Mouse (Mus musculus): ENCODE results near the gene Defa34. TPM values are rescaled to one million over a fixed set of nuclear protein-coding genes. Genes with fewer than 3 reads are reported as not detected.
"Not testable (repeated sequence)": the region's sequence is repeated elsewhere in the genome, so short reads cannot be mapped to it uniquely, and the experiment has no call there.

Defa34 gene
- polyA plus RNA-seq (2014; fragmentation: Nextera tagmentation; extraction: Ambion mirVana) = not detected in 2 replicates

DNA sequence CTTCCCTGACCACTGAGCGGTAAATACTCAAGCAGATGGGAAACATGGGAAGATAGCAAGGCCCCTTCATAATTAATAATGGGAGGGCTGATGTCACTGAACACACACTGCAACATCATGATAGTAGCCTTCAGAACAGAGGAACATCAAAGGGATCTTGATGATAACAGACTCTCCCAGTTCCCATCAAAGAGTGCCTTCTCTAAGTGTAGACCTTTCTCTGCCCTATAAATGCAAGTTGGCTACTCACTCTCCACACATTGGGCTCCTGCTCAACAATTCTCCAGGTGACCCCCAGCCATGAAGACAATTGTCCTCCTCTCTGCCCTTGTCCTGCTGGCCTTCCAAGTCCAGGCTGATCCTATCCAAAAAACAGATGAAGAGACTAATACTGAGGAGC lies at the start of gene Defa34:
Defa34 (plus strand) TSS at position 301 of the 400 bp plus-strand sequence.
- WGBS = 67% methylated on average over 1 of the region's 1 CpGs
- not testable (repeated sequence) for H3K4me1 ChIP-seq (ENCODE audit: insufficient read depth); ATAC-seq (ENCODE audit: insufficient read depth); H3K4me3 ChIP-seq (ENCODE audit: low read depth, low read length); H3K36me3 ChIP-seq (ENCODE audit: insufficient read depth); H3K27ac ChIP-seq (ENCODE audit: low read depth); H3K9me3 ChIP-seq (ENCODE audit: low read depth, low read length); DNase-seq; H3K9ac ChIP-seq; H3K4me2 ChIP-seq; H3K27me3 ChIP-seq (ENCODE audit: insufficient read depth, low read length)

GRCm38 (mm10) chr8:21617883-21618282 lies 47.7 kb upstream of the Defa34 start, which contains the start of gene Defa26:
TSS of gene Defa26 (plus strand) at chr8:21618183.
- H3K27ac ChIP-seq (ENCODE audit: low read depth); DNase-seq; H3K27me3 ChIP-seq (ENCODE audit: insufficient read depth, low read length); H3K4me2 ChIP-seq; H3K4me1 ChIP-seq (ENCODE audit: insufficient read depth); H3K4me3 ChIP-seq (ENCODE audit: low read depth, low read length); H3K9me3 ChIP-seq (ENCODE audit: low read depth, low read length); H3K9ac ChIP-seq; ATAC-seq (ENCODE audit: insufficient read depth); H3K36me3 ChIP-seq (ENCODE audit: insufficient read depth): not testable (repeated sequence)
- WGBS = no CpG with 5 or more reads among the region's 1 CpGs

DNA sequence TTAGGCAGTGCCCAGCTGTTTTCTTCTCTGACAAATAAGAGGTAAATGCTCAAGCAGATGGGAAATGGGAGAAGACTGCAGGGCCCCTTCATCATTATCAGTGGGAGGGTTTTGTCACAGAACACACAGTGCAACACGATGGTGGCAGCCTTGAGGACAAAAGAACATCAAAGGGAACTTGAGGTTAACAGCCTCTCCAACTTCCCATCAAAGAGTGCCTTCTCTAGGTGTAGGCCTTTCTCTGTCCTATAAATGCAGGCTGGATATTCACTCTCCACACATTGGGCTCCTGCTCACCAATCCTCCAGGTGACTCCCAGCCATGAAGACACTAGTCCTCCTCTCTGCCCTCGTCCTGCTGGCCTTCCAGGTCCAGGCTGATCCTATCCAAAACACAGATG lies 10.1 kb upstream of the Defa34 start, which contains the start of gene Defa17:
Defa17 (plus strand) TSS at position 301 of the 400 bp plus-strand sequence.
- not testable (repeated sequence) for H3K4me3 ChIP-seq (ENCODE audit: low read depth, low read length); H3K27me3 ChIP-seq (ENCODE audit: insufficient read depth, low read length); H3K4me1 ChIP-seq (ENCODE audit: insufficient read depth); H3K9me3 ChIP-seq (ENCODE audit: low read depth, low read length); H3K36me3 ChIP-seq (ENCODE audit: insufficient read depth); H3K27ac ChIP-seq (ENCODE audit: low read depth); ATAC-seq (ENCODE audit: insufficient read depth); DNase-seq; H3K4me2 ChIP-seq; H3K9ac ChIP-seq
- WGBS = no CpG with 5 or more reads among the region's 2 CpGs

DNA sequence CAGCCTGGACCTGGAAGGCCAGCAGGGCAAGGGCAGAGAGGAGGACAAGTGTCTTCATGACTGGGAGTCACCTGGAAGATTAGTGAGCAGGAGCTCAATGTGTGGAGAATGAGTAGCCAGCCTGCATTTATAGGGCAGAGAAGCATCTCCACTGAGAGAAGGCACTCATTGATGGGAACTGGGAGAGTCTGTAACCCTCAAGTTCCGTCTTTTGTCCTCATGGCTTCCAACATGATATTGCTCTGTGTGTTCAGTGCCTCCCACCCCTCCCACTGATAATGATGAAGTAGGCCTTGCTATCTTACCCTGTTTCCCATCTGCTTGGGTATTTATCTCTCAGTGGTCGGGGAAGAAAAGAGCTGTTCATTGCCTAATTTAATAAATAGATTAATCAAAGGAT lies 37.9 kb downstream of the Defa34 start, which contains the start of gene AY761184:
AY761184 (minus strand) TSS at position 101 of the 400 bp plus-strand sequence.
- H3K4me3 ChIP-seq (ENCODE audit: low read depth, low read length); H3K27me3 ChIP-seq (ENCODE audit: insufficient read depth, low read length); ATAC-seq (ENCODE audit: insufficient read depth); H3K36me3 ChIP-seq (ENCODE audit: insufficient read depth); H3K9me3 ChIP-seq (ENCODE audit: low read depth, low read length); H3K9ac ChIP-seq; H3K4me1 ChIP-seq (ENCODE audit: insufficient read depth); DNase-seq; H3K27ac ChIP-seq (ENCODE audit: low read depth); H3K4me2 ChIP-seq: not testable (repeated sequence)
- 78% methylated on average over 2 of the region's 2 CpGs for WGBS

Other genes with a start within 250 kb of the Defa34 start
- gene Defa36, start 238.4 kb upstream of the Defa34 start, polyA plus RNA-seq (2014; fragmentation: Nextera tagmentation; extraction: Ambion mirVana) = not detected in 2 replicates
- gene Gm7849, start 209.2 kb upstream of the Defa34 start, polyA plus RNA-seq (2014; fragmentation: Nextera tagmentation; extraction: Ambion mirVana) = not detected in 2 replicates
- gene Defa20, start 156.5 kb upstream of the Defa34 start, polyA plus RNA-seq (2014; fragmentation: Nextera tagmentation; extraction: Ambion mirVana) = not detected in 2 replicates
- gene Defa32, start 136.8 kb upstream of the Defa34 start, polyA plus RNA-seq (2014; fragmentation: Nextera tagmentation; extraction: Ambion mirVana) = not detected in 2 replicates
- gene Defa37, start 100.4 kb upstream of the Defa34 start, polyA plus RNA-seq (2014; fragmentation: Nextera tagmentation; extraction: Ambion mirVana) = not detected in 2 replicates
- not detected in 2 replicates for gene Defa28, start 82.8 kb upstream of the Defa34 start, polyA plus RNA-seq (2014; fragmentation: Nextera tagmentation; extraction: Ambion mirVana)
- not detected in 2 replicates for gene Gm7861, start 71.3 kb upstream of the Defa34 start, polyA plus RNA-seq (2014; fragmentation: Nextera tagmentation; extraction: Ambion mirVana)
- gene Defa26, start 47.6 kb upstream of the Defa34 start, polyA plus RNA-seq (2014; fragmentation: Nextera tagmentation; extraction: Ambion mirVana) = not detected in 2 replicates
- gene Defa17, start 10.0 kb upstream of the Defa34 start, polyA plus RNA-seq (2014; fragmentation: Nextera tagmentation; extraction: Ambion mirVana) = not detected in 2 replicates
- gene AY761184, start 37.8 kb downstream of the Defa34 start, polyA plus RNA-seq (2014; fragmentation: Nextera tagmentation; extraction: Ambion mirVana) = not detected in 2 replicates
- not detected in 2 replicates for gene Defa24, start 68.7 kb downstream of the Defa34 start, polyA plus RNA-seq (2014; fragmentation: Nextera tagmentation; extraction: Ambion mirVana)
- not detected in 2 replicates for gene Defb50, start 157.7 kb downstream of the Defa34 start, polyA plus RNA-seq (2014; fragmentation: Nextera tagmentation; extraction: Ambion mirVana)
- not detected in 2 replicates for gene Defb2, start 174.1 kb downstream of the Defa34 start, polyA plus RNA-seq (2014; fragmentation: Nextera tagmentation; extraction: Ambion mirVana)
- not detected in 2 replicates for gene Defb10, start 193.1 kb downstream of the Defa34 start, polyA plus RNA-seq (2014; fragmentation: Nextera tagmentation; extraction: Ambion mirVana)
- gene Defb9, start 219.6 kb downstream of the Defa34 start, polyA plus RNA-seq (2014; fragmentation: Nextera tagmentation; extraction: Ambion mirVana) = not detected in 2 replicates
- gene Defb11, start 240.6 kb downstream of the Defa34 start, polyA plus RNA-seq (2014; fragmentation: Nextera tagmentation; extraction: Ambion mirVana) = not detected in 2 replicates

Data from lung, embryonic 14.5 days (tissue).